Mouse (Mus musculus) heart, postnatal 0 days (tissue): ENCODE measurements around the gene Rbm33.

Source experiments
- CTCF ChIP-seq: IDR thresholded peaks from 2 replicates; pipeline ENCODE4 v1.5.1; 2016; ENCODE audit warnings: antibody characterized with exemption, control low read depth, low read depth
- EP300 ChIP-seq: IDR thresholded peaks from 2 replicates; pipeline ENCODE4 v1.6.1; 2016; ENCODE audit warnings: antibody characterized with exemption, low read depth

- TF ChIP-seq EP300 (no peak), CTCF (no peak)
Observed at GRCm38 (mm10) chr5:28419640-28420265, 102.8 kb downstream of the Rbm33 start.
